Mouse (Mus musculus): ENCODE measurements at regions not wholly inside any gene's neighbourhood (a gene's known extent, or its start where the extent isn't known, plus 50 kb on each side); places are given as distances from the start of the nearest gene placed in this dataset.
A peak's percentile ranks its signal among the peaks of the same experiment; 100 is the strongest.

- no peak for DNase-seq
Measured at GRCm38 (mm10) chr2:178670952-178671351, 240.6 kb downstream of the Cdh26 start.

- DNase-seq: no peak
Measured at GRCm38 (mm10) chr2:178673621-178674020, 243.3 kb downstream of the Cdh26 start.

GRCm38 (mm10) chr2:178674621-178675020 lies 244.3 kb downstream of the Cdh26 start:
- no peak for DNase-seq

- DNase-seq: no peak
Measured at GRCm38 (mm10) chr2:178676970-178677369, 246.6 kb downstream of the Cdh26 start.

- DNase-seq: no peak
Measured at GRCm38 (mm10) chr2:178680368-178680767, 250.0 kb downstream of the Cdh26 start.

- DNase-seq: peak; percentile 77
Measured at GRCm38 (mm10) chr2:178684026-178684958, 254.0 kb downstream of the Cdh26 start.

GRCm38 (mm10) chr2:178685211-178685610 lies 254.9 kb downstream of the Cdh26 start:
- DNase-seq: no peak

GRCm38 (mm10) chr2:178686167-178686601 lies 255.9 kb downstream of the Cdh26 start:
- no peak for DNase-seq

GRCm38 (mm10) chr2:178688586-178688985 lies 258.3 kb downstream of the Cdh26 start:
- DNase-seq: no peak

- DNase-seq: peak; percentile 44
Measured at GRCm38 (mm10) chr2:178691190-178691864, 261.0 kb downstream of the Cdh26 start.

GRCm38 (mm10) chr2:178691865-178692228 lies 261.5 kb downstream of the Cdh26 start:
- no peak for DNase-seq

- DNase-seq: no peak
Measured at GRCm38 (mm10) chr2:178692231-178692630, 261.9 kb downstream of the Cdh26 start.

- peak; percentile 52 for DNase-seq
Measured at GRCm38 (mm10) chr2:178698648-178699047, 268.3 kb downstream of the Cdh26 start.

- DNase-seq: no peak
Measured at GRCm38 (mm10) chr2:178700825-178701224, 270.5 kb downstream of the Cdh26 start.

GRCm38 (mm10) chr2:178704510-178704909 lies 274.2 kb downstream of the Cdh26 start:
- DNase-seq: no peak

GRCm38 (mm10) chr2:178708649-178709048 lies 278.3 kb downstream of the Cdh26 start:
- DNase-seq: no peak

GRCm38 (mm10) chr2:178709192-178709881 lies 279.0 kb downstream of the Cdh26 start:
- no peak for DNase-seq

- no peak for DNase-seq
Measured at GRCm38 (mm10) chr2:178710001-178710400, 279.7 kb downstream of the Cdh26 start.

- no peak for DNase-seq
Measured at GRCm38 (mm10) chr2:178711587-178712080, 281.3 kb downstream of the Cdh26 start.

GRCm38 (mm10) chr2:178712391-178712892 lies 282.1 kb downstream of the Cdh26 start:
- no peak for DNase-seq

GRCm38 (mm10) chr2:178715500-178716245 lies 285.3 kb downstream of the Cdh26 start:
- no peak for DNase-seq

- DNase-seq: no peak
Measured at GRCm38 (mm10) chr2:178718048-178718447, 287.7 kb downstream of the Cdh26 start.

Data from kidney, adult 11 months (tissue).